Mouse (Mus musculus) right cerebral cortex, adult 2 months (tissue): ENCODE measurements around the gene Zfp637.
"Not testable (repeated sequence)": the region's sequence is repeated elsewhere in the genome, so short reads cannot be mapped to it uniquely, and the experiment has no call there.

Experiments used
- DNase-seq, 2 experiments: peaks; one replicate each; pipeline ENCODE4 v3.0.0; 2021 to 2022; ENCODE audit warnings: low spot score in 2 of 2

Zfp637 gene

GRCm38 (mm10) chr6:117840686-117841510 is at the start of gene Zfp637:
Zfp637 (plus strand) TSS chr6:117841180.
- DNase-seq, result peak; percentile 95

DNA sequence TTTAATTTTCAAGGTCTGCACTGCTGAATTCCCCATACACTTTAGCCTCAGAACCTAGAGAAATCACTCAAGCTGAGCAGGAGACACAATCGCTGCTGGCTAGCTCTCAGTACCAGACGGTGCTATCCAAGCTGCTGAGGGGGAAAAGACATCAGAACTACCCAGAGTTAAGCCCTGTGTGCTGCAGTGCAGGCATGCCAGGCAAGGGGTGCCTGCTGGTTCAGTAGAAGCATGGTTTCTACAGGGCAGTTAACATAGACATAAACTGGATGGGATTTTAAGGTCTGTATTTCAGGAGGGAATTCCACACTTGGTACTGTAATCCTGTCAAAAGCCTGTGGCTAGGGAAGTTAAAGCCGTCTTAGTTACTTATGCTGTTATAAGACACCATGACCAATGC is 45.7 kb upstream of the Zfp637 start:
- no peak for DNase-seq

GRCm38 (mm10) chr6:117800824-117801223 is 40.2 kb upstream of the Zfp637 start:
- DNase-seq, result peak; percentile 28 to 31

- no peak for DNase-seq
Measured at GRCm38 (mm10) chr6:117801801-117802200, 39.2 kb upstream of the Zfp637 start.

DNA sequence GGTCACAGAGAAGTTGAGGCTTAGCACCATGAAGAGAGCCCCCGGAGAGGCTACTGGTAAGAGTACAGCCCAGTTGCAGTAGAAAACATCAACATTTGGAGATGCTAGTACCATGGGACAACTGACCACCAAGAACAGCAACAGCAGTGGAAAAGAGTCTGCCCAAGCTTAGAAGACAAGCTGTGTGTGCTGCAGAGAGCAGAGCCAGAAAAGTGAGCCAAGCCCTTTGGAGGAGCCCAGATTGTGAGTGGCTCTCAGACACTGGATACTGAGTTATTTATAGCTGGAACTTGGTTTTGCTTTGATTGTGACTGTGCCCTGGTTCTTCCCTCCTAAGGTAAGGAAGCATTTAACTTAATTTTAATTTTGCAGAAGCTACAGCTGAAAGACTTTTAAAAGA is 33.2 kb upstream of the Zfp637 start:
- no peak for DNase-seq

DNA sequence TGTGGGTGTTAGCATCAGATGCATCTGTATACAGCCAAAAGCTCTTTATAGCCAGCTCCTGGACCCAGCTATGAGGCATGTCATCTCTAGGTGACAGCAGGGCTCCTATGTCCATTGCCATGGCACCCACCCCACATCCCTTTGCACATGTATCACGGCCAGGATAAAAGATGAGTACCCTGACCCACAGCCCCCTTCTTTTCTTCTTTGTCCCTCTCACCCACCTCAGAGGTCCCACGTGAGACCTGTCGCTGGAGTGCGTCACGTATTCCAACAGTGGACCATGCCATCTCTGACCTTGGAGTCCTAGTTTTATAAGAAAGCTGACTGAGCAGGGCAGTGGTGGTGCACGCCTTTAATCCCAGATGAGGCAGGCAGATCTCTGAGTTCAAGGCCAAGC is 31.2 kb upstream of the Zfp637 start:
- DNase-seq, result no peak

- DNase-seq, result no peak
Measured at GRCm38 (mm10) chr6:117810717-117811116, 30.3 kb upstream of the Zfp637 start.

- DNase-seq, result no peak
Measured at GRCm38 (mm10) chr6:117811256-117811655, 29.7 kb upstream of the Zfp637 start.

DNA sequence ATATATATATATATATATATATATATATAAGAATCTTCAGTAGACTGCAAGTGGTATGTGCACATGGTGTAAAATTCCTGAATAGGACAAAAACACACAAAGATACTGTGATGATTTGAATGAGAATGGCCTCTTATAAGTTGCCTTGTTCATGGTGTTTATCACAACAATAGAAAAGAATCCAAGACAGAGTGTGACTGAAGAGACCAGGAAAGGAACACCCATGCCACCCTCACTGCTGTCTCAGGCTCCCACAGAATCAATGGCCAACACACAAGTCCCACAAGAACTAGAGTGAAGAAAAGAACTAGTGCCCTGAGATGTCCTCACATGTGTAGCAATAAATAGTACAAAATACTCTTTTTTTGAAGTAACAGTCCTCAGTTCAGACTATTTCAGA is 26.3 kb upstream of the Zfp637 start:
- no peak for DNase-seq

GRCm38 (mm10) chr6:117817108-117817541 is 23.9 kb upstream of the Zfp637 start:
- DNase-seq, result no peak

- DNase-seq, result no peak
Measured at GRCm38 (mm10) chr6:117820327-117820726, 20.7 kb upstream of the Zfp637 start.

DNA sequence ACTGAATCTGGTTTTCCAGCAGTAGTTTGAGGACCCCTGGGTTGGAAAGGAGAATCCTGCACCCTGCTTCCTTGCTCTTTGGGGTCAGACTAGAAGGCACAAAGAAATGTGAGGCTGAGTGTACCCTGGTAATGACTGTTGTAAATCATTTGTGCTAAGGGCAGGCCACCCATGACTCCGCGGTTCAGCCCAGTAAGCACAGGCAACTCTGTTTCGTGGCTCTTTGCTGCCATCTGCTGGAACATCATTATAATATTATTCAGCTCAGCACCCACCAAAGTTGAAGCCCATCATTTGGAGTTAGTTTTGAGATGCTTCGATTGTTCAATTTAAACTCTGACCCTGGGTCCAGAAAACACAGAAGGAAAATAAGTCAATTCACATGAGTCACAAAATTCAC is 15.6 kb upstream of the Zfp637 start:
- peak; percentile 50 to 78 for DNase-seq

GRCm38 (mm10) chr6:117828273-117828672 is 12.7 kb upstream of the Zfp637 start:
- peak; percentile 72 to 77 for DNase-seq

DNA sequence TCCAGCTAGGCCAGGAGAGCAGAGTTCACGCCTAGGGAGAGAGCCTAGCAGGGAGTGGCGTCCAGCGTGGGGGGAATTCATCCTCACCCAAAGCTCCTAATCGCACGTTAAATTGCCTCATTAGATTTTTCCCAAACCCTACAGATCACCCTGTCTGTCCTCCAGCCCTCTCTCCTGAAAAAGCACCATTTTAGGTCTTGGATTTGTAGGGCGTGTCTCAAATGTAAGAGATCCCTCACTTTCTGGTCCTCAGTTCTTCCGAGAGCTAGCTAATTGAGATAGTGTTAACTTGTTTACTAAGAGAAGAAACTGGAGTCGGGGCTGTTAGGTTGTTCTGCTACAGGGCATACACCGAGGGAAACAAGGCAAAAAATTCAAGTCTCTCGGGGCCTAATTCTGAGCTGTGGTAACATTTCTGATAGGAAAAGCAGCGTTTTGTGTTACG is 553 bp downstream of the Zfp637 start:
- no peak for DNase-seq

- DNase-seq, result no peak
Measured at GRCm38 (mm10) chr6:117844597-117844996, 3.6 kb downstream of the Zfp637 start.

DNA sequence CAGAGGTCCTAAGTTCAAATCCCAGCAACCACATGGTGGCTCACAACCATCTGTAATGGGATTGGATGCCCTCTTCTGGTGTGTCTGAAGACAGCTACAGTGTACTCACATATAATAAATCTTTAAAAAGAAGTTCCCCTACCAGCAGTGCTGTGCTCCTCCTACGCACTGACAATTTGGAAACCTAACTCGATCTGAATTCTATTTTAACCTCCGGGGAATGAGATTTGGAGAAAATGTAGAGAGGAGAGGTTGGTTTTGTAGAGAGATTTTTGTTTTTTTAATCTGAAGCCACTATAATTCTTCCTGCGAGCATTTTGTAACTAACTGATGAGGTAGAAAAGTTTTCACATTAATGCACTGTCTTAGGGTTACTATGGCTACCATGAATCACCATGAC is 5.7 kb downstream of the Zfp637 start:
- DNase-seq, result not testable (repeated sequence)

DNA sequence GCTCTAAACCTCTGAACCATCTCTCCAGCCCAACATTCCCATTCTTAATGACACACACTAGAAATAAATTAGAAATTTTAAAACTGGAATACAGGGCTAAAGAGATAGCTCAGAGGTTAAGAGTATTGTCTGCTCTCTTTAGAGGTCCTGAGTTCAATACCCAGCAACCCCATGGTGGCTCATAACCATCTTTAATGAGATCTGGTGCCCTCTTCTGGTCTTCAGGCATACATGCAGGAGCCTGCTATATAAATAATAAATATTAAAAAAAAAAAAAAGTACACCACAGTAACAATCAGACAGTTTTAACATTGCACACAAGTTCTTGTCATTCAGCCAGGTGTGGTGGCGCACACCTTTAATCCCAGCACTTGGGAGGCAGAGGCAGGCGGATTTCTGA is 6.8 kb downstream of the Zfp637 start:
- DNase-seq, result no peak

DNA sequence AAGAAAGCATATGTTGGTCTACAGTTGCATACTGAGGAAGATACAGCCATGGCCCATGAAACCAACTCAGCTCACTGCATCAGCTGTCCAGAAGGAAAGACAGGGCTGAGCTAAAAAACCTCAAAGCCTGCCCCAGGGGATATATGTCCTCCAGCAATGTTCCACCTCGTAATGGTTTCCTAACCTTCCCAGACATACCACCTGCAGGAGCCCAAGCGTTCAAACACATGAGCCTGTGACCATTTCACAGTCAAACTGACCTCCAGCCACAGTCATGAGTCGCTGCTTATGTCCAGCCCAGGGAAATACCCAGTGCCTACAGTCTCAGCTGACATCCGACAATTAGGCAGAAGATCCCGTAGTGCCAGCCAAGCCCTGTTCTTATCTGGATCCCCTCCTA is 7.6 kb downstream of the Zfp637 start:
- no peak for DNase-seq

- no peak for DNase-seq
Measured at GRCm38 (mm10) chr6:117851747-117852146, 10.8 kb downstream of the Zfp637 start.

- DNase-seq, result no peak
Measured at GRCm38 (mm10) chr6:117857990-117858389, 17.0 kb downstream of the Zfp637 start.

DNA sequence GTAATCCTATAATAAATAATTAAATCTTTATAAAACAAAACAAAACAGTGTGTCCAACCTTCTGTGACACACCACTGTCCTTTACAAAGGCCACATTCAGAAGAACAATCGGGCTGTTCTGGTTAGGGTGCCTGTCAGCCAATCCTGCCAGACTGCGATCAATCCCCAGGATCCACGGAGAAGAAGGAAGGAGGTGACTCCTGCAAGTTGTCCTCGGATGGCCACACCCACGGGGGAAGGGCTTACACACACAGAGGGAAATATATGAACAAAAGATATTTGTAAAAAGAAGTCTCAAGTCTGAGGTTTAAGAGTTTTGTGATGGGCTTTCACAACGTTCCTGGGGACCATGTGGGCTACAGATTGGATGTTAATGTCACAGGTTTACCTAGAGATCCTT is 20.9 kb downstream of the Zfp637 start, which contains the start of gene Zfp239:
TSS of gene Zfp239 (plus strand) at position 253 of the 400 bp plus-strand sequence.
- no peak for DNase-seq

DNA sequence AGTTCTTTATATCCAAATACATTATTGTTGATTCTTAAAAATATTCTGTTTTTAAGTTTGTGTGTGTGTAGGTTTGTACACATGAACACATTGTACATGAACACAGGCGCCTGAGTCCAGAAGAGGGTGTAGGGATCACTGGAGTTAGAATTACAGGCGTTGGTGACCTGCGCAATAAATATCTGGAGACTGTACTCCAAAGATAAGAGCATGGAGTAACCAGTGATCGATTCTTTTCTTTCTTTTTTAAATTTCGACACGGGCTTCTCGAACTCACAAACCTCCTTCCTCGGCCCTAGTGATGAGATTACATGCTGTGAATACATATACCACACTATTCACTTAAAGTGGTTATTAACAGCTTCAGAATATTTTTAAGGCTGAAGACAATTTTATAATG is 21.5 kb downstream of the Zfp637 start:
- DNase-seq, result no peak

DNA sequence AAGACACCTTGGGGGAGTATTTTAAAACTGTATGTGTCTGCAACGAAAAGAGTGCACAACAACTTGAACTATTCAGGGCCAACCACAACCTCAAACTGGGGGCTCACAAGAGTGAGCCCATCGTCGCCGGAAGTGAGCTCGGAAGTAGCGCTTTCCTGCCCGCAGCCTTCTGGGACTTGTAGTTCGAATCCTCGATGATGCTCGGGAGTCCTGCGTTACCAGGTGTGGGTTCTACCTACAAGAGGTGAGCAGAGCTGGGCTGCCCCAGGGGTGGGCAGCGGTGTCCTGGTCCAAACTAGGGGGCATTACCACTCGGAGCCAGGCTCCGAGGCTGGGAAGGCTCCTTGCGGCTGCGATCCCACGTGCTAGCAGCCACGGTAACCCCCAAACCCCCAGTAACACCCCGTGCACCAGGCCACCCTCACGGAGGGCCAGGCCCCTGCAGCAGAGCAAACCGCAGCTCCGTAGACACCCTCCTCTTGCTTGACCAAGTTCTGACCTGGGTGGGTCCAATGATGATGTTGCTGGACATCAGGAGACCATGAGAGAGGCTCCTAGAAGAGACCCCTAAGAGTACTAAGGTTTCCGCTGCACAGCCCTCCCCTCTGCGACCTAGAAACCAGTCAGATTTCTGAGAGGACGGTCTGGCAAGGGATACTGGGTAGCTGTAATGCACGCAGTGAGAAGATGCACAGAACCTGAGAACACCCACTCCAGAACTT is 22.1 kb downstream of the Zfp637 start:
- DNase-seq, result peak; percentile 77
